Mouse (Mus musculus): ENCODE data around the gene Fzd7.

- TF ChIP-seq CTCF (IDR thresholded peaks at IDR 0.05; ENCODE audit: low read depth, low read length) (no peak), EP300 (IDR thresholded peaks at IDR 0.05; ENCODE audit: insufficient read depth, low read depth, low read length) (no peak)
Observed at GRCm38 (mm10) chr1:59451584-59451983, 30.6 kb upstream of the Fzd7 start.
